Mouse (Mus musculus): ENCODE measurements around the gene Gata3. TPM values are rescaled to one million over a fixed set of nuclear protein-coding genes. Genes with fewer than 3 reads are reported as not detected.

Gene Gata3
- total and polyA plus RNA-seq, 2 experiments from 2014 or later = 0.48 to 1.8 TPM

GRCm38 (mm10) chr2:9827624-9828023 is 62.2 kb downstream of the Gata3 start:
- Histone ChIP-seq H3K9me3 (ENCODE audit: low read length) (no peaks in the 10 kb centered on the region), H3K27me3 (ENCODE audit: insufficient read depth, low read length) (no peaks in the 10 kb centered on the region), H3K4me2 (ENCODE audit: low read depth) (no peak overlapping the region), H3K9ac (no peak overlapping the region), H3K4me1 (ENCODE audit: insufficient read depth) (no peaks in the 10 kb centered on the region), H3K4me3 (ENCODE audit: low read depth, low read length) (no peak overlapping the region), H3K27ac (ENCODE audit: low read depth, low read length) (no peak overlapping the region), H3K36me3 (ENCODE audit: insufficient read depth) (no peaks in the 10 kb centered on the region)
- no peak for TF ChIP-seq CTCF (IDR thresholded peaks at IDR 0.05; ENCODE audit: low read depth)
- DNase-seq = no peak
- WGBS = 42% methylated on average over 3 of the region's 3 CpGs
- ATAC-seq = no peak

- ATAC-seq = no peak
- TF ChIP-seq CTCF (IDR thresholded peaks at IDR 0.05; ENCODE audit: low read depth) = no peak
Observed at GRCm38 (mm10) chr2:9820611-9821010, 69.2 kb downstream of the Gata3 start.

GRCm38 (mm10) chr2:9818177-9818785 is 71.6 kb downstream of the Gata3 start:
- Histone ChIP-seq H3K9me3 (ENCODE audit: low read length) (no peaks in the 10 kb centered on the region), H3K27me3 (ENCODE audit: insufficient read depth, low read length) (no peaks in the 10 kb centered on the region), H3K4me2 (ENCODE audit: low read depth) (no peak overlapping the region), H3K9ac (no peak overlapping the region), H3K4me1 (ENCODE audit: insufficient read depth) (no peaks in the 10 kb centered on the region), H3K27ac (ENCODE audit: low read depth, low read length) (no peak overlapping the region), H3K4me3 (ENCODE audit: low read depth, low read length) (no peak overlapping the region), H3K36me3 (ENCODE audit: insufficient read depth) (no peaks in the 10 kb centered on the region)
- DNase-seq (no peak), ATAC-seq (no peak)
- TF ChIP-seq CTCF (IDR thresholded peaks at IDR 0.05; ENCODE audit: low read depth) = no peak
- 79% methylated on average over 7 of the region's 7 CpGs for WGBS

More at GRCm38 (mm10) chr2:9820611-9821010, 69.2 kb downstream of the Gata3 start:
- Histone ChIP-seq H3K4me3 (ENCODE audit: low read depth, low read length) (no peak overlapping the region), H3K36me3 (ENCODE audit: insufficient read depth) (no peaks in the 10 kb centered on the region), H3K4me2 (ENCODE audit: low read depth) (no peak overlapping the region), H3K27me3 (ENCODE audit: insufficient read depth, low read length) (no peaks in the 10 kb centered on the region), H3K4me1 (ENCODE audit: insufficient read depth) (no peaks in the 10 kb centered on the region), H3K9ac (no peak overlapping the region), H3K9me3 (ENCODE audit: low read length) (no peaks in the 10 kb centered on the region), H3K27ac (ENCODE audit: low read depth, low read length) (no peak overlapping the region)
- WGBS = 91% methylated on average over 8 of the region's 8 CpGs
- no peak for DNase-seq

Other genes with a start within 250 kb of the Gata3 start
- gene 4930412O13Rik, start 8.8 kb downstream of the Gata3 start, total RNA-seq (2014; rRNA removed) = not detected in 2 replicates
- not detected in 2 replicates for gene 4930412O13Rik, start 8.8 kb downstream of the Gata3 start, polyA plus RNA-seq (2015; fragmentation: Nextera tagmentation; extraction: Ambion mirVana)
- gene 9230102O04Rik, start 494 bp downstream of the Gata3 start, total RNA-seq (2014; rRNA removed) = not detected in 2 replicates
- gene 9230102O04Rik, start 494 bp downstream of the Gata3 start, polyA plus RNA-seq (2015; fragmentation: Nextera tagmentation; extraction: Ambion mirVana) = not detected in 2 replicates
- 3.5 and 4.1 TPM in 2 replicates for gene Taf3, start 158.6 kb upstream of the Gata3 start, total RNA-seq (2014; rRNA removed)
- 6.2 and 9.6 TPM in 2 replicates for gene Taf3, start 158.6 kb upstream of the Gata3 start, polyA plus RNA-seq (2015; fragmentation: Nextera tagmentation; extraction: Ambion mirVana)
- 519 and 627 TPM in 2 replicates for gene Atp5c1, start 190.5 kb upstream of the Gata3 start, total RNA-seq (2014; rRNA removed)
- 663 and 775 TPM in 2 replicates for gene Atp5c1, start 190.5 kb upstream of the Gata3 start, polyA plus RNA-seq (2015; fragmentation: Nextera tagmentation; extraction: Ambion mirVana)
- gene Kin, start 190.6 kb upstream of the Gata3 start, total RNA-seq (2014; rRNA removed) = 14.6 and 17.9 TPM in 2 replicates
- gene Kin, start 190.6 kb upstream of the Gata3 start, polyA plus RNA-seq (2015; fragmentation: Nextera tagmentation; extraction: Ambion mirVana) = 14.1 and 17.5 TPM in 2 replicates
- gene Itih2, start 241.4 kb upstream of the Gata3 start, total RNA-seq (2014; rRNA removed) = 8.8 and 9.1 TPM in 2 replicates
- 3.5 and 4.4 TPM in 2 replicates for gene Itih2, start 241.4 kb upstream of the Gata3 start, polyA plus RNA-seq (2015; fragmentation: Nextera tagmentation; extraction: Ambion mirVana)